Mouse (Mus musculus) heart, postnatal 4 days (tissue): Measurements from ENCODE around the gene Tgoln1. TPM values are rescaled to one million over a fixed set of nuclear protein-coding genes. Genes with fewer than 3 reads are reported as not detected.

ENCODE experiments used
- DNase-seq: peaks from one replicate; pipeline ENCODE4 v3.0.0; 2021
- total RNA-seq, 2 experiments: library from RNA; stranded (reverse); gene quantifications; 2 replicates each; pipeline ENCODE4 v1.2.3; 2021

Gene Tgoln1
- total RNA-seq, 2 experiments from 2014 or later, result 31.2 to 32.5 TPM

DNA sequence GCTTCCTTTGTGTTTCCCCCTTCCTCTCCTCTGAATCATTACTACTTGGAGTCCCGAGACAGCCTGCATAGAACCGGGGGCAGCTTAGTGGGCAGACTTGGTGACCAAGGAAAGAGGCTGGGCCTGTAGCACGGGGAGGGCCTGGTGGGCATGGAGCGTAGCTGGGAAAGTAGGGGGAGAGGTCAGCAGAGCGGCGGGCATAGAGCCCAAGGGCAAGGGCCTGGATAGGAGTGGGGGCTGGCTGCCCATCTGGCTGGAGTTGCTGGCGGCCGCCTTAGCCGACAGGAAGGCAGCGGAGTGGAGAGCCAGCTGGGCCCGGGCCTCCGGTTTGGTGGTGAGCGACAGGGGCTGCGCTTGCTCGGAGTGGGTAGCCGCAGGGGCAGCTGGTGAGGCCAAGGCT, 10.5 kb upstream of the Tgoln1 start:
- DNase-seq, result no peak

DNA sequence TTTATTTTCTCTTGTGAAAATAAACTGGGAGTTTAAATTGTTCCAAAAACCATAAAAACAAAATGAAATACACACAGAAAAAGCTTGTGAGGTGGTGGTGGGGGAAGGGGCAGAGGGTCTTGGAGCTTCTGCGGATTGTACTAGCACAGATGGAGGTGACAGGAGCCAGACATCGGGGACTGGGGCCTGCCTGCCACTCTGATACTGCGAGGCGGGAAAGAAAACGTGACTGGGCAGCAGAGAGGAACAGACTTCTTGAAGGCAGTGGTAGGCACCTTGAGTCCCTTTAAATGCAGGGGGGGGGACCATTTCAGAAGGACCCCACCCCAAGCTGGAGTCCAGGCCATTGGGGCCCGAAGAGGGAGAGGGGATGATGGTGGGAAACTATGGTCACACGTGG, 9.6 kb upstream of the Tgoln1 start:
- no peak for DNase-seq

DNA sequence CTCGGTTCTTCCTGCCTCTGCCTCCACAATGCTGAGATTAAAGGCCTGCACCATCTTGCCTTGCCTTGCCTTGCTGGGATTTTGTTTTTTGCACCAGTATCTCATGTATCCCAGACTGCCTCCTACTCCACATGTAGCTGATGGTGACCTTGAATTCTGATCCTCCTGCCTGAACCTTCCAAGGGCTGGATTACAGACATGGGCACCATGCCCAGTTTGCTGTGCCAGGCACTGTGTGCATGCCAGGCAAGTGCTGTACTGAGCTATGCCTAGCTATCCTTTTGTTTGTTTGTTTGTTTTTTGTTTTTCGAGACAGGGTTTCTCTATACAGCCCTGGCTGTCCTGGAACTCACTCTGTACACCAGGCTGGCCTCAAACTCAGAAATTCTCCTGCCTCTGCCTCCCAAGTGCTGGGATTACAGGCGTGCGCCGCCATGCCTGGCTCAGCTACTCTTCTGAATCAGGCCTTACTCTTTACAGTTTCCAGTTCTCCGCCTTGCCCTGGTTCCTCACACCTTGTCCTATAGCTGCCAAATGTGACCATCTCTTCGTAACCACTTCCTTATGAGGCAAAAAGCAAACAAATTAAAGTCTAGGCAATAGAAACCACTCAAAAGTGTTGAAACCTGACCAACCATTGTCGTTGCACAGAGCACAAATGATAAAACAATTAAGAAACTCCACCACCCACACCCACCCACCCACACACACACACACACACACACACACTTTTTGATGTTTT, 7.0 kb upstream of the Tgoln1 start:
- peak; percentile 36 for DNase-seq

DNA sequence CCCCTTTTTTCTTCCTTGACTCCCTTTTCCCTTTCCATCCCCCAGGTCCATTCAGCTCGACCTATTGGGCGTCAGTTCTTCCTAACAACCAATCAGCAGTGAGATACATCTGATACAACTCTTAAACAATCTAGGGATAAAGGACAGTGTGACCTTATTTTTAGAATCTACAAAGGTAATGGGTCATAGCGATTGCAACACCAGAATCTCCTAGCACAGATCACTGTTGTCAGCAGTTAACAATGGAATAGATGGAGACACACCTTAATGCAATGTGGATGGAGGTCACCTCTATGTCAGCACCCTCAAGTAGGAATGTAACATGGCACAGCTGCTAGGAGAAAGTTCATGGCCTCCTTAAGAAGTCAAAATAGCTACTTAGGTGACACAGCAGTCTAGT, 6.1 kb upstream of the Tgoln1 start:
- no peak for DNase-seq

DNA sequence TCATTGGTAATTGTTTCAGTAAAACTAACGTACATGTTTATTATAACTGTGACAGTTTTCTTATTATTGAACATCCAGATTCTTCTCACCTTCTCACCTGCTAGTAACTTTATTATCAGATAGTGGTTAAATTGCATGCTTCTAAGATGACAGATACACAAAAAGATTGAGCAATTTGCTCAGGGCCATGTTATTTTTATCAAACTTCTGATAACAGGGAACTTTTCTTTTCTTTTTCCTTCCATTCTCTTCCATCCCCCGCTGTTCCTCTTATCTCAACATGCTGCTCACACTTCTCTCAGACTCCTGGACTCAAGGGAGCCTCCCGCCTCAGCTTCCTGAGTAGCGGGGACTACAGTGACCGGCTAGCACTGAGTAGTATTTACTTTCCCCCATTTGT, 4.1 kb upstream of the Tgoln1 start:
- DNase-seq, result no peak

DNA sequence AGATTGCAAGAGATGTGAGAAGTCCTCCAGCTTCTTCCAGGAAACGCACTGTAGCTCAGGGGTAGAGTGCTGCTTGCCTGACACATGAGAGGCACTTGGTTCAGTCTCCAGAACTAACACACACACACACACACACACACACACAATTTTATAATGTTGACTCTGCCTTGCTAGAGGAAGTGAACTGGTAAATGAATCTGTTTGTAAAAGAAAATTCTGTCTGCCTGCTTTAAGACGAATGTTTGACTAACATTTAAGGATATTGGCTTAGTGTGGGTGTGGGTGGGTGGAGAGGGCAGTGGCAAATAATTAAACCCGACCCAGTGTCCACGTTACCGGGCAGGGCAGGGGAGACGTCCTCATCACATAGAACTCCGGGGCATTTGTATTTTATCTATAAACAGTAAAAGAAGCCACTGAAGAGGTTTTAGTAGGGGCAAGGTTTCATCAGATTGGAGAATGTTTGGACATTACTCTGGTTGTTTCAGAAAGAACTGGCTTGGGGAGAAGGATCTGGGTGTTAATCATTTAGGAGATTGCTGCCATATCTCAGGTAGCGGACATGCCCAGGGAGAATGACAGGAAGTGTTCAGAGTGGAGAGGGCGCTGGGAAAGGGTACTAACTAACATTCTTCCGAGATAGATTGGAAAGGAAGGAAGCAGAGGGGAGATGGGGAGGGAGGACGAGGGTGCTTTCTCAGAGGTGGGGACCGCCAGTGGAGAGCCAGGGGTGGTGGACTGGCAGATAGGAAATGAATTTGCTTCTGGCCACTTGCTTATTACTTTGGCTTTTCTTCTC, 3.1 kb upstream of the Tgoln1 start:
- no peak for DNase-seq

DNA sequence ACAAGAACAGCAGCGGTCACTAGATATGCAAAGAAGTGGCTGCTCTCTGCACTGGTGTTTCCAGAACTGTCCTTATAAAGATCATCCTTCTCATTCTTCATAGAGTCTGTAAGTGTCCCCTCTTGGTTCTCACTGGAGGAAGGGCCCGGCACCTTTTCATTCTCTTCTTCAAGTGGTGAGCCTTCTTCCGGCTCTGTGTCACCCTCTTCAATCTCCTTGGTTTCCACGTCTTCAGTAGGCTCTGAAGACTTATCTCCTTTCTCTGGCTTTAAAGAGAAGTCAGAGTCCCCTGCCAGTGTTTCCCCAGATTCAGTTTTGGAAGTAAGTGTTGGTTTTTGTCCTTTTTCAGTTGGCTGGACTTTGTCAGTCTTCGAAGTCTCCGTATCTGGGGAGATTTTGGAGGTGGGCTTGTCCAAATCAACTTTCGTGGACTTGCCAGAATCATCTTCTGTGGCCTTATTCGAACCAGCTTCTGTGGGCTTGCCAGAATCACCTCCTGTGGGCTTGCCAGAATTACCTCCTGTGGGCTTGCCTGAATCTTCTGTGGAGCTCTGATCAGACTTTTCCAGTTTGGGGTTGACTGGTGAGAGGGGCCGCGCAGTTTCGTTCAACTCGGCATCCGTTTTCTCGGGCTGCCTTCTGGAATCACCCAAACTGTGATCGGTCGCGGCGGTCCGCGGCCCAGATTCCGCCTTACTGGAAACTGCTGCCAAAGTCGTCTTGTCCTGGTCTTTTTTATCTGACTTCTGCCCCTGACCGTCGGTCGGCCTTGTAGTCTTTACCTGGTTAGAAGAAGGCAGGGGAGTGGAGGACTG, 1.0 kb downstream of the Tgoln1 start:
- no peak for DNase-seq

DNA sequence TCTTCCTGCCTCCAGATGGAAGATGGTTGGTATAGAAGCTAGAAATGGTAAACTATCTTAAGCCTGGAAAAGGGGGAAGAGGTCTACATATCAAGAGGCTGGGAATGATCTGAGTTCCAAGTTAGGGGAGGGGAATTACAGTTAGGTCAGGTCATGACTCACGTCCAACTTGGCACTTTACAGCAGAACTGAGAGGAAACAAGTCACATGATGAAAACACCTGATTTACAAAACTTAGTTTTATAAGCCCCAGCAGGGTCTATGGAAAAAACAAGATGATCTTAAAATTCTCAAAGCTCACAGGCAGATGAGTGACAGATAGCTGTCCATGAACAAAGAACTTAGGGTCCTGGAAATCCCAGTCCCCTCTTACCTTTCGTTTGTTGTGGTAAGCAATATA, 1.6 kb downstream of the Tgoln1 start:
- DNase-seq, result no peak

DNA sequence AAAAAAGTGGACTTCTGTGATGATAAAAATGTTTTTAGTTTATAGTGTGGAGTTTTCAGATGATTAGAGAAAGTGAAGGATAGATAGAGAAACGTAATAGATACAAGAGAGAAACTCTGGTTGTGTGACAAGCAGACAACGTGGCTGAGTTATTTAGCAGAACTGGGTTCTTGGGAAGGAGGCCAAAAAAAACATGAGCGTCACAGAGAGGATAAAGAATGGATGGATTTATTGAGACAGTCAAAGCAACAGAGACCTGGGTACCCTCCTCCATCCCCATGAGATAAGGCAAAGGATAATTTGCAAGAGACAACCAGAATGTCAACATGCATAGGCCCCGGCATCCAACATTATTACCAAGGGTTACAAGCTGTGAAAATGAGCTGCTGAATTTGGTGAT, 6.5 kb downstream of the Tgoln1 start:
- DNase-seq, result no peak

DNA sequence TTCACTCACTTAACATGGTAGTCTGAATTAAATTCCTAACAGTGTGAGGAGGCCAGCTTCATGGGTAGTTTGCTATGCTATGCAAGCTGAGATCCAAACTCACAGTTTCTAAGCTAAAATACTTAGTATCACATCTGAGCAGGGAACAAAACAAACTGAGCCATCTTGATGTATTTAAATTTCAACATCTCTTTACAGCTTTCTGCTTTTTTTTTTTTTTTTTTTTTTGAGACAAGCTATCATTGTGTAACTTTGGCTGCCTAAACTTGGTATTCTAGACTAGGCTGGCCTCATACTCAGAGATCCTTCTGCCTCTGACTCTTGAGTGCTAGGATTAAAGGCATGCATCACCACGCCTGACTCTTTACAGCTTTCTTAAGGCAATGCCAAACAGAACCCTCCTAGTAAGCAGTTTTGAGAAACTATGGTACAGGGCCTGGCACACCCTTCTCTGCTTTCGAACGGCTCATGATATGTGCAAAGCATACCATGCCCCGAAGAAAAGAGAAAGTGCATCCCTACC, 8.1 kb downstream of the Tgoln1 start:
- DNase-seq, result no peak

DNA sequence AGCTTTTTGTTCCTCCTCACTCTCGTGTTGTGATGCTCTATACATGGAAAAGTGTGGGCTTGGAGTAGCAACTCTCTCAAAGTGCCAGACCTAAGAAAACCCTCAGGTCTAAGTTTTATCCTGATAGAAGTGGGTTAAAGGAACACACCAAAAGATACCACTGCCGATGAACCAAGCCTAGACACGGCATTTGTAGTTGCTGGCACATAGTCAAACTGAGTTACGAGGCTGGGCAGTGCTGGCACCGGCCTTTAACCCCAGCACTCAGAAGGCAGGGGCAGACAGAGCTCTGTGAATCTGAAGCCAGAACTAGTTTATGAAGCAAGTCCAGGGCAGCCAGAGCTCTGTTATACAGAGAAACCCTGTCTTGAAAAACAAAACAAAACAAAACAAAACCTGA, 9.1 kb downstream of the Tgoln1 start:
- DNase-seq, result no peak

DNA sequence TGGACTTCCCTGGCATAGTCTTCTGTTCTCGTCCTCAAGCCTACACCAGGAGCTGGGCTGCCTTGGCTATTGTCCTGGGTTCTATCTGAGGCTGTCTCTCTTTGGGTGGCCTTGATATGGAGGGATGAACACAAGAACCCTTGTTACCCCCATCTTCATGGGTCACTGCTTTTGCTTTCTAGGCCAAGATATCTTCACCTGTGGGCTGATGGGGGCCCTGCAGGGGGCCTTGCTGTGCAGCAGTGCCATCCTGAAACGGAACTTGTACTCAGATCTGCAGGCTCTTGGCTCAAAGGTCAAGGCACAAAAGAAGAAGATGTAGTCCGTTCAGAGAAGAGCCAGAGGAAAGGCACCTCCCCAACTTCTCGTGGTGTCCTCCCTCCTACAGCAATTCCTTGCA, 9.7 kb downstream of the Tgoln1 start:
- no peak for DNase-seq

DNA sequence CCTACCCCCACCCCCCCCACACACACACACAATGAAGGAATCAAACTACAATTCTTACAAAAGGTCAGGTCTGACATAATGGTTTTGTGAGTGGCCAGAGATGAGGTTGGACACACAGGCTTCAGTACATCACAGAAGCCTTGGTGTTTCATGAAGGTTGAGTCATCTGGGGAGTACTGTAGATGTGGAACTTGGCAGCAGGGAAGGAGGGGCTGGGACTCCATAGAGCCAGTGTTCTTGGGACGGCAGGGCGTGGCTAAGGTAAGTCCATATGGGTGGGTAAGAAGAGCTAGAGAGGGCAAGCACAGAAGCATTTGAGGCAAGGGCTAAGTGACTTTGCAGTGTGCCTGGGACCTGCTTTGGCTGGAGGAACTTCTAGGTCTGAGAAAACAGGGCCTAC, 12.7 kb downstream of the Tgoln1 start:
- no peak for DNase-seq

DNA sequence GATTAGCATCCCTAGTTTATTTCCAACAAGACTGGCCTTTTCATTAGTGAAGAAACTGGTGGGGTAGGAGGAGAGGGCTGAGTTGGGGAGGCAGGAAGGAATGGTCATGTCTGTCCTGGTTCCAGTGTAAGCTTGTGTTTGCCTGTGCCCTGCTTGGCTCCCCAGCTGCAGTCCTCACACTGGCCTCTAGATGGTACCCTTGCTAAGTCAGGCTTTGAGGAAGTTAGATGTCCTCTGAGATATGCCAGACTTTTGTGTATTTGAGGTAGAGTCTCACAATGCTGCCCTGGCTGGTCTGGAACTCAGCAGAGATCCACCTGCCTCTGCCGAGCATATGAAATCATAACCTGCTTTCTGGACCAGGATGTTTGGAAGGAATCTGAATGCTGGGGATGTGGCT, 15.1 kb downstream of the Tgoln1 start:
- peak; percentile 87 for DNase-seq

DNA sequence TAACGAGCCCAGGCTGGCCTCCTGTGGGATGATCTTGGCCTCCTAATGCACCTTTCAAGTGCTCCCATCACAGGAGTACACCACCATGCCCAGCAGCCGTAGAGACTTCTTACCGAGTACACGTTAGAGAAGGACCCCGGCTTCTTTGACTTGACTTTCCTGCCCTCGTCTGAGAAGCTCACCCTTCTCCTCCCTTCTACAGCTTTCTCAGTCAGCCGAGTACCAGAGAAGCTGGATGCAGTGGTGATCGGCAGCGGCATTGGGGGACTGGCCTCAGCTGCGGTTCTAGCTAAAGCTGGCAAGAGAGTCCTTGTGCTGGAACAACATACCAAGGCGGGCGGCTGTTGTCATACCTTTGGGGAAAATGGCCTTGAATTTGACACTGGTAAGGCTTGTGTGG, 16.0 kb downstream of the Tgoln1 start:
- no peak for DNase-seq

DNA sequence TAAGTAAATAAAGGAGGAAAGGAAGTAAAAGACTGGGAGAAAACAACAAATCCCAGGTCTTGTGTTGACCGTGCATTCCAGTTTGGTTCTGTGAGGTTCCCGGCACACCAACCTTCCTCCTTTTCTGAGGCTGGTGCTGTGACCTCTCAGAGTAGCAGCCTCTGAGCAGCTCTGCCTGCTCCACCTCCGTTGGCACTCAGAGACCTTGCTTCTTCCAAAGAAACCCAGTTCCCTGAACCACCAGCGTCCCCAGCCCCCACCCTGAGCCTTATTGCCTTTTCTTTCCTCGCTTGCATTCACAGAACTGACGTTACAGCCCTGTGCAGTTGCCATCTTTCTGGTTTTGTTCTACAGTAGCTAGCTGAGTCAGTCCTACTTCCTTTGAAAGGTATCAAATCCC, 16.6 kb downstream of the Tgoln1 start:
- DNase-seq, result no peak

DNA sequence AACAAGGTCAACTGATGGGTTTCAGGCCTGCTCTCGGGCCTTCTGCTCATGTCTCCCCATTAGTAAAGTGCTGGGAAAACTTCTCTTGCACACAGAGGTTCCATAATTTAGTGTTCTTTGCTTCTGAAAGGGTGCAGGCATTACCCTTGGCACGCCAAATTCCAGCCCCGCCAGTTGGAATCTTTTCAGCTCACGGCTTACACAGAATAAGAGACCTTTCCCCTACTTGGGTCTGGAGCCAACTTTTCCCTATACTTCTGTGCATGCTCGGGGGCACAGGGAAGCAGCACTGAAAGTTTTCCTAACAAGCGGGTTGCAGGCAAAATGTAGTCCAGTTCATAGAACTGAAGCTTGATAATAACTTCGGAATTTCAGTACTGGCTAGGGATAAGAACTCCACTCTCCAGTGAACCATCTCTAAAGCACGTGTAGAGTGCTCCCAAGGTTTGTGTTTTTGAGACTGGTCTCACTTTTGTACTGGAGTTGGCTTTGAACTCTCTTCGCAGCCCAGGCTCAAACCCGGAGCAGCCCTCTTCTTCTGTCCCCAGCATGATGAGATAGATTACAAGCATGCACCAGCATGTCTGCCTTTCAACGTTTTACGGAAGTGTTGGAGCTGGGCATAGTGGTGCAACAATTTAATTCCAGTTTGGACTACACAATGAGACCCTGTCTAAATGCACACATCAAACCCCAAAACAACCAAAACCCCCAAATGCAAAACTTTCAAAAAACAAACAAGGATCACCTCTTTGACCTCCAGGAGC, 17.8 kb downstream of the Tgoln1 start:
- DNase-seq, result peak; percentile 70

DNA sequence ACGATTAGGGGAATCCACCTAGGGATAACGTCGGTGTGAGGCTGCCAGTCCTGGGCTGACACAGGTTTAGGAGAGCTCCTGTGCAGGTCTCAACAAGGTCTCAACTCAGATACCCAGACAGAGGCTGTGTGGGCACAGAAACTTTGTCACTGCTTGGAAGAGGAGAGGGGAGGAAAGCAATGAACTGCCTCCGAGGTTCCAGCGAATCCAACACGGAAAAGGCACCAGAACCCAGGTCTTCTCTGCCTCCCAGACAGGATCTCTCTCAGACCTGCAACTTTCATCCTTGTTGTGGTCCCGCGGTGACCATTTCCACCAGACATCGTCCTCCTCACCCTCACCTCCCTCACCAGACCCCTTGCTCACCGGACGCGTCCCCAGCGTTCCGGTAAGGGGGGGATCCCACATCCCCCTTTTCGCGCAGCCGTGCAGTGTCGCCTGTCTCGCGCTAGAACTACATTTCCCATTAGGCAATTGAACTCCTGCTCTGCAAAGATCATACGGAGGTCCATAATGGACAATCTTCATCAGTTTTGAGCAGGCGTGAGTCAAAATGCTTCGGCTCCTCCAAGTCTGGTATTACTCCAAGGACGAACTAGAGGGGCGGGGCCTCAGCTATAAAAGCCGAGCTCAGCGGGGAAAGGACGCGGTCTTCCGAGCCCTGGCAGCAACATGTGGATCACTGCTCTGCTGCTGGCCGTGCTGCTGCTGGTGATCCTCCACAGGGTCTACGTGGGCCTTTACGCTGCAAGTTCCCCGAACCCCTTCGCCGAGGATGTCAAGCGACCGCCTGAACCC, 18.6 kb downstream of the Tgoln1 start, which contains the start of the genes Elmod3 and Retsat:
TSS of gene Elmod3 (minus strand) at position 458 of the 798 bp plus-strand sequence.
TSS of gene Retsat (plus strand) at position 520 of the 798 bp plus-strand sequence.
- DNase-seq, result peak; percentile 96

DNA sequence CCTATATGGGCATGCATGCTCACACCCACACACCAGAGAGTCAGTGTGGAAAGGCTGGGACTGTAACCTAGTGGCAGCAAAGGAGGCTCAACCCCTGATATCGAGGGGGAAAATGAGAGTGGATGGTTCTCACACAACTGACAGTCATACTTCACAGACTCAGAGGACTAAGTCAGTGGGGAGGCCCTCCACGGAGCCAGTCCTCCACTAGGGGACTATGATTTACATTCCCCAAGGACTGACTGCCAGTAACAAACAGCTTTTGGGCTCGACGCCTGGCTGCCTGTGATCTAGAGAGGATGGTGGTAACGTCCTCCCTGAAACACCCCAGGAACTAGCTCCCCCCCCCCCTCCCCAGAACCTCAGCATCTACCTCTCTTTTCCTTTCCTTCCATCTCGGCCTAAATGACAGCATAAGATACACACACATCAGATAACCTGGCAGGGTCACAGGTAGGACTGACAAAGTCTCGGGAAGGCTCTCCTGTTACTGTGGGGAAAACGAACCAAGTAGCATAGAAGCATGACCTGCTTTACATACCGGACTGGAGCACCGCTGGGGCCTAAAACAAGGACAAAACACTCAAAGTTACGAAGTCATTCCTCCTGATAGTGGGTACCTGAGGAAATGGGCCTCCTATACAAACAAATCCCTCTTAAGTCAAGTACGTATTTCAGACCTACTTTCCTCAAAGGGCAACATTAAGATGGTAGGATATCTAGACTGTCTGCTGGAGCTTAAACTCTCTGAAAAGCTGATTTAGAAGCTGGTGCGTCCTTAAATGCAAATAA, 19.5 kb downstream of the Tgoln1 start:
- DNase-seq, result peak; percentile 25

DNA sequence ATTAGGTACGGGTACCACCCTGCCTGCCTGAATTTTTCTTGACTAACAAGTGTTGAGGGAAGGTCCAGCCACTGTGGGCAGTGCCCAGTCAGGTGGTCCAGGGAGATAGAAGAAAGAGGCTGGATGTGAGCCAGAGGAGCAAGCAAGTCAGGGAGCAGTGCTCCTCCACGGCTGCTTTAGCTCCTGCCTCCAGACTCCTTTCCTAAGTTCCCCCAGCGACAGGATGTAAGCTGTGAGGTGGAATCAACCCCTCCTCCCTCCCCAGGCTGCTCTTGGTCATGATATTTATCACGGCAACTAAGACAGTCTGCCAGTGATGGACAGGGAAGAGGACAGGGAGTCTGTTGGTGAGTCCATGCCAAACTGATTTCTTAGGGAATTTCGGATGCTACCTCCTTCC, 22.9 kb downstream of the Tgoln1 start:
- DNase-seq, result no peak
